Mouse (Mus musculus) testis, postnatal 10 days (tissue): Measurements from ENCODE around the gene Ethe1.

Experiments used
- DNase-seq: peaks from one replicate; pipeline ENCODE4 v3.0.0; 2021; ENCODE audit warnings: low spot score

Gene Ethe1

GRCm38 (mm10) chr7:24587330-24588105 lies at the start of gene Ethe1, which contains the start of gene Zfp575:
Gene Ethe1, plus strand, starts transcription at chr7:24587543.
Gene Zfp575, minus strand, starts transcription at chr7:24587641.
- peak; percentile 81 for DNase-seq

- no peak for DNase-seq
Observed at GRCm38 (mm10) chr7:24537591-24537990, 49.8 kb upstream of the Ethe1 start.

- no peak for DNase-seq
Observed at GRCm38 (mm10) chr7:24538154-24538553, 49.2 kb upstream of the Ethe1 start.

- DNase-seq, result no peak
Observed at GRCm38 (mm10) chr7:24538701-24539100, 48.6 kb upstream of the Ethe1 start.

GRCm38 (mm10) chr7:24539686-24540085 lies 47.7 kb upstream of the Ethe1 start:
- DNase-seq, result no peak

- DNase-seq, result no peak
Observed at GRCm38 (mm10) chr7:24544506-24544905, 42.8 kb upstream of the Ethe1 start.

- peak; percentile 51 for DNase-seq
Observed at GRCm38 (mm10) chr7:24546068-24546614, 41.2 kb upstream of the Ethe1 start, which contains the start of the genes Pinlyp and Xrcc1. Gene Pinlyp, minus strand, starts transcription at chr7:24546118. Gene Xrcc1, plus strand, starts transcription at chr7:24546289.

- DNase-seq, result peak; percentile 99
Observed at GRCm38 (mm10) chr7:24546634-24547389, 40.5 kb upstream of the Ethe1 start.

GRCm38 (mm10) chr7:24547534-24548036 lies 39.8 kb upstream of the Ethe1 start:
- no peak for DNase-seq

GRCm38 (mm10) chr7:24551985-24552759 lies 35.2 kb upstream of the Ethe1 start:
- DNase-seq, result no peak

GRCm38 (mm10) chr7:24555786-24556185 lies 31.6 kb upstream of the Ethe1 start:
- no peak for DNase-seq

GRCm38 (mm10) chr7:24561450-24561849 lies 25.9 kb upstream of the Ethe1 start:
- no peak for DNase-seq

GRCm38 (mm10) chr7:24563191-24563836 lies 24.0 kb upstream of the Ethe1 start:
- DNase-seq, result no peak

GRCm38 (mm10) chr7:24563837-24564206 lies 23.5 kb upstream of the Ethe1 start:
- no peak for DNase-seq

- peak; percentile 87 for DNase-seq
Observed at GRCm38 (mm10) chr7:24564607-24565265, 22.6 kb upstream of the Ethe1 start.

- no peak for DNase-seq
Observed at GRCm38 (mm10) chr7:24565627-24566026, 21.7 kb upstream of the Ethe1 start.

- no peak for DNase-seq
Observed at GRCm38 (mm10) chr7:24566206-24566605, 21.1 kb upstream of the Ethe1 start.

GRCm38 (mm10) chr7:24568512-24568911 lies 18.8 kb upstream of the Ethe1 start:
- no peak for DNase-seq

- no peak for DNase-seq
Observed at GRCm38 (mm10) chr7:24571071-24571470, 16.3 kb upstream of the Ethe1 start.

- no peak for DNase-seq
Observed at GRCm38 (mm10) chr7:24572455-24572854, 14.9 kb upstream of the Ethe1 start.
